Mouse (Mus musculus): Measurements from ENCODE around the gene Recql5.
A peak's percentile ranks its signal among the peaks of the same experiment; 100 is the strongest.

The Recql5 gene

DNA sequence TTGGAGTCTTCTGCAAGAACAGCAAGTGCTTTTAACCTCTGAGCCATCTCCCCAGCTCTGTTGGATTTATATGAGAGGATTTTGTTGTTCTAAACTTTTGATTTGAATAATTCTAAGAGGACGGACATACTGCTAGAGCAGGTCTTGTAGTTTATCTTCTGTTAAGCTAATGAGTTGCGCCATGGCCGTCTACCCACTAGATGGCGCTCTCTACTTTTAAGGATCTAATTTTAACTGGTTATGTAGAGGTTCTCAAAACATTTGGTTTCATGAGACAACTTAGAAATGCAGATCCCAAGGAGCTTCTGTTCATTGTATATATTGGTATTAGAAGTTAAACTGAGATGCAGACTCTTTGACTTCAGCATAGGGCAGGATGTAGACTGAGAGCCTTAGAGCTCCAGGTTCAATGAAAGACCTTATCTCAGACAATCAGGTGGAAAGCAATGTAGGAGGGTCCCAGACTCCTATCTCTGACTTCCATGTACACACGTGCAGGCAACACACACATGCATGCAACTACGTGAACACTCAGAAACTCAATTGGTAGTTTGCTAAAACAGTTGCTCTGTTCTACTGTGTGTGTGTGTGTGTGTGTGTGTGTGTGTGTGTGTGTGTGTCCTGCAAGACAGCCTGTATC is 6.5 kb upstream of the Recql5 start:
- DNase-seq (ENCODE audit: low spot score in 2 of 2) = peak; percentile 73 to 76

DNA sequence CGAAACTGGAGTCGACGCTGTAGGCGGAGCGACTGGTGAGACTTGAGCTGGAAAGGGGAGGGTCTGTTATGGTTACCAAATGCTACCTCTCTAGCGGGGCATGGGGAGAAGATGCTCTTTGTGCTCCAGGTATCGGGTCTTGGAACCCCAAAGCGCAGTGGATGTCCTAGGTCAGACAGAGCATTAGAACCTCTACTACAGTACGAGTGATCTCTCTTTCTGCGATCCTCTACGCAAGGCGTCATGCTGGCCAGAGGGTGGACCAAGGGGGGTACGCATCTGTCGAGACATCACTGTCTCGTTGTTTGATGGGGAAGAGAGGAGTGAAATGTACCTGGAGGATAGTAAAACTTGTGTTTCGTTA is 452 bp upstream of the Recql5 start:
- no peak for DNase-seq (ENCODE audit: low spot score in 2 of 2)

DNA sequence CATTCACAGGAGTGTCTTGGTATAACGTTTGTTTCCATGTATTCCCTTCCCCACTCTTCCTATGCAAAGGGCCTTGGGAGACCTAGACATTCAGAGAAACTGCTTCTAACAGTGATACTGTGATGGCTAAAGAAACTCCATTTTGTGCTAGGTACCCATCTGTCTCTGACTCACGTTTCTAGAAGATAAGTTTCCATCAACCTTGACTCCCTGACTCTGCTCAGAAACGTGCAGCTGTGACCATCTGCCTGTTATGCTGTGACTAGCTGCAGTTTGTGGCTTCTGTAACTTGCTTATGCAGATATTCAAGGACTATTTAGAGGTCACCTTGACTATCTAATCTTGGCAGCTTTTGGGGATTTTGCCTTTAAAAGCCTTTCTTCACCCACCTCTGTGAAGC is 2.0 kb downstream of the Recql5 start:
- DNase-seq (ENCODE audit: low spot score in 2 of 2) = no peak

DNA sequence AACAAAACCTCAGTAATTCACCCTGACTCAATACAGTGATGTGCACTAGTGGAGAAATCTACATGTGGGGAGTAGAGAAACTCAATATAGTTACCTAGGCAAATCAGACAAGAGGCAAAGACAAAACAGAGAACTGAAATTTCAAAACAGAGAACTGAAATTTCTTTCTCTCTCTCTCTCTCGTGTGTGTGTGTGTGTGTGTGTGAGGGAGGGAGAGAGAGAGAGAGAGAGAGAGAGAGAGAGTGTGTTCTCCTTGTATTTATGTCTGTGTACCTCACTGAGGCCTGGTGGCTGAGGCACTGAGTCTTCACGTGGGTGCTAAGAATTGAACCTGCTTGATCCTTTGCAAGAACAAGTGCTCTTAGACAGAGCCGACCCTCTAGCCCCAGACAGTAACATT is 3.5 kb downstream of the Recql5 start:
- no peak for DNase-seq (ENCODE audit: low spot score in 2 of 2)

DNA sequence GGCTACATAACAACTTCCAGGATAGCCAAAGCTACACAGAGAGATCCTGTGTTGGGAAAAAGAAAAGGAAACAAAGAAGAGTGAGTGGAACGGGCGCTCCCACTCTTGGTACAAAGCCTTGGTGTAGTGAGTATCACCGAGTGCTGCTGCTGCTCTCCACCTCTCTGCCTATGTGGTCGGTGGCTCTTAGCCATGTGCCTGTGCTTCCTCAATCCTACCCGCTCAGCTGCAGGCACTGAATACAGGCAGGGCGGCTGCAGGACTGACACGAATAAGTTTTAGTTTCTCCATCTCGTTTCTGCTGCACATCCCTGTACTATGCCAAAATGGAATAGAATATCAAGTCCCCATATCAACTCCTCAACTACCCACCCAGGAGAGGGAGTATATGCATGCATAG is 4.2 kb downstream of the Recql5 start:
- DNase-seq (ENCODE audit: low spot score in 2 of 2) = no peak

DNA sequence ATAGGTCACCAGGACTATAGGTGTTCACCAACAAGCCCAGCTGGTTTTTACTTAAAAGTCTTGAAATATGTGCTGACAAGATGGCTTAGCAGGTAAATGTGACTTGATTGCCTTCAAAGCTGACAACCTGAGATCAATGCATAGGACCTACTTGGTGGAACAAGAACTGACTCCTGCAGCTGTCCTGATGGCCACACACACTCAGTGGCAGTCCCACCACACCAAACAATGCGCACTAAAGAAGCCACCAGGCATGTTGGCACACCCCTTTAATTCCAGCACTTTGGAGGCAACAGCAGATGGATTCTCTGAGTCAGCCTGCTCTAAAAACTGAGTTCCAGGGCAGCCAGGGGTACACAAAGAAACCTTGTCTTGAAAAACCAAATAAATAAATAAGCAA is 11.3 kb downstream of the Recql5 start:
- DNase-seq (ENCODE audit: low spot score in 2 of 2) = no peak

DNA sequence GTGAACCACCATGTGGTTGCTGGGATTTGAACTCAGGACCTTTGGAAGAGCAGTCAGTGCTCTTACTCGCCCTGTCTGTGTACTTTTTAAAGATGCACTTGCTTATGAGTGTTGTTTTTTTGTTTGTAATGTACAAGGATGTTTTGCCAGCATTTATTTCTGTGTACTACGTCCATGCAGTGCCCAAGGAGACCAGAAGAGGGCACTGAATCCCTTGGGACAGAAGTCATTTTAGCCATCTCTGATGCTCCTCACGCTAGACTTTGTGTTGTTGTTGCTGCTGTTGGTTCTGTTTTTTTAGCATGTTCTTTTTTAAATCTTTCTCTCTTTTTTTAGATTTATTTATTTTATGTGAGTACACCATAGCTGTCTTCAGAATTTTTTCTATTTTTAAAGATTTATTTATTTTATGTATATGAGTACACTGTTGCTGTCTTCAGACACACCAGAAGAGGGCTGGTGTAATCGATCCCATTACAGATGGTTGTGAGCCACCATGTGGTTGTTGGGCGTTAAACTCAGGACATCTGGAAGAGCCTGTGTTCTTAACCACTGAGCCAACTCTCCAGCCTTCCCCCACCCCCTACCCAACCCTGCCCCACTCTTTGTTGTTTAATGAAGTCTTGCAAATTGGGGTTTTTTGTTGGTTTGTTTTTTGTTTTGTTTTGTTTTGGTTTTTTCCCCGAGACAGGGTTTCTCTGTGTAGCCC is 13.0 kb downstream of the Recql5 start:
- peak in 1 of 2 experiments; percentile 45 for DNase-seq (ENCODE audit: low spot score in 2 of 2)

DNA sequence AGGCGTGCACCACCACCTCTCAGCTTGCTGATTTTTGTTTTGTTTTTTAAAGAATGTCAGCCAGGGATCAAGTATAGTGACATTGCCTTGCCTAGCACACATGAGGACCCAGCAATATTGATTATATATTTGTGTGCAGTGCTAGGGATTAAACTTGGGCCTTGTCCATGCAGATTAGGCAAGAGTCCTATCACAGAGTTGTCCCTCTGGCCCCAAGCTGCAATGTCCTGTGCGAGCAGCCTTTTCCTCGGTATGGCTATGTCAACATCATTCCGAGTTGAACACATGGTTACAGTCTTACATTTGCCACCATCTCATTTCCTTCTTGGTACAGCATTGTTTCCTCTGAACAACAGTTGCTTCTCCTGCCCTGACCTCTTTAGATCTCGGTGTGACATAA is 14.2 kb downstream of the Recql5 start:
- DNase-seq (ENCODE audit: low spot score in 2 of 2) = no peak

DNA sequence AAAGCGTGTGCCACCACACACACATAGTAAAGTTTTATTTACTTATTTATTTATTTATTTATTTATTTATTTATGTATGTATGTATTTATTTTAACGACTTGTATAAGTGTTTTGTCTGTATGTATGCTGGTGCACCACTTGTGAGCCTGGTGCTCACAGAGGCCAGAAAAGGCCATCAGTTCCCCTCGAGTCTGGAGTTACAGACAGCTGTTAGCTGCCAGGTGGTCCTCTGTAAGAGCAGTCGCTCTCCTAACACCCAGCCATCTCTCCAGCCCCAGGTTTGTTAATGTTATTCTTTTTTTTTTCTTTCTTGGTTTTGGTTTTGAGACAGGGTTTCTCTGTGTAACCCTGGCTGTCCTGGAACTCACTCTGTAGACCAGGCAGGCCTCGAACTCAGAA is 14.6 kb downstream of the Recql5 start:
- no peak for DNase-seq (ENCODE audit: low spot score in 2 of 2)

DNA sequence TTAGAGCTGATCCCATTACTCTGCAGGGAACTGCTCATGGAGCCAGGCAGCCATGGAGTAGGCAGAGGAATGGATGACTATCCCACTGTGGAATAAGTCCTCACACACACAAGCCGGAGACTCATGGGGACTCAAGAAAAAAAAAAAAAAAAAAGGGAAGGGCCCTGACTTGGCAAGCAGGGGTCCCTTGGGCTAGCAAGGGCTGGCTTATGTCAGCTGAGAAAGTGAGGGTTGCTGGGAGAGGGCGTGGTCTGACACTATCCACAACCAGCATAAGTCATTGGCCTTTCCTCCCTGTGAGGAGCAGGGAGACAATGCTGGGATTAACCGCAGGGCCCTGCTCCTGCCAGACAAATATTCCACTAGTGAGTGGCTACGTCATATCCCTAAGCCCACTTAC is 16.7 kb downstream of the Recql5 start:
- DNase-seq (ENCODE audit: low spot score in 2 of 2) = no peak

DNA sequence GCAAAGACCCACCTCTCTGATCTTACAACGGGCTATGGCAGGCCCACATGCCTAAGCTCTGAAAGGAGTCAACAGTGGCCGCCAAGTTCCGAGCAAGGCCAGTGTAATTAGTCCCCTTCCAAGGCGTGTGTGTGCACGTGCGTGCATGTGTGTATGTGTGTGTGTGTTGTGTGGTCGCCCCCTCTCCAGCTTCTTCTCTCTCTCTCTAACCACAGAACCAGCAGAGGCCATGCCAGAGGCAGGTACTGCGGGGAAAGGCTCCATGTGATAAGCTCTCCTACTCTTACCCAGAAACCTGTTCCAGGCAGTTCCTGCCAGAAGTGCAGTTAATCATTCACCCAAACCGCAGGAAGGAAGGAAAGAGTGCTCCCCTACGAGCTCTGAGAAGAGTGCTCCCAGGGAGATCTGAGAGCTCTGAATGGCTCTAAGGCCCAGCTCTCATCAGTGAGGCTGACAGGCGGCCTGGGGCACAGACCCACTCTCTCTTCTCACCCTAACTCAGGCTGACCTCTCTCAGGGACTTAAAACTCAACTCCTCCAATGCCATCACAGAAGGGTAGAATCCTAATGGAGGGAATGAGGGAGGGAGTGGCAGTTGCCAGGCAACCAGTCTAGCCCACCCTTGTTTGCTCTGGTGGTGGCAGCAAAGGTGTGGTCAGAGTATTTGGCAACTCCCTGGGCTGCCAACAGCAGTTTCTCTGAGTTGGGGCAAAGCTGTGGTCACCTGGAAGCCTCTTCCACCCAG is 21.5 kb downstream of the Recql5 start, which contains the start of gene Smim6:
Gene Smim6 (plus strand): TSS at position 386 of the 745 bp plus-strand sequence.
- no peak for DNase-seq (ENCODE audit: low spot score in 2 of 2)

DNA sequence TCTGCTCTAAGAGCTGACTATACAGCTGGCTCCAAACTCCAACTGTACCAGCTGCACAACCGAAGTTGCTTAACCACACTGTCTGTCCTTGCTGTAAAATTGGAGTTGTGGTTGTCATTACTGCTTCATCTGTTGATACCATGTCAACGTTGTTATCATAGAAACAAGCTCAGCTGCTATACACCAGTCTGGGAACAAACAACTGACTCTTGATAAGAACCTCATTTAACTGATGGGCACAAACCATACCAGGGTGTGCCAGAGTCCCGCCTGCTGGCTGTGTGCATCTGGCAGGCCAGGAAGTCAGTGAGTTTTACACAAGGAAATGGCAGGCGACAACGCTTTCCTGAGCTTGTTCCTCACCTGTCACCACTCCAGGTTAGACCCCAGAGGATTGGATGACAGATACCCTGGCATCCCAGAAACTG is 22.1 kb downstream of the Recql5 start:
- DNase-seq (ENCODE audit: low spot score in 2 of 2) = no peak

DNA sequence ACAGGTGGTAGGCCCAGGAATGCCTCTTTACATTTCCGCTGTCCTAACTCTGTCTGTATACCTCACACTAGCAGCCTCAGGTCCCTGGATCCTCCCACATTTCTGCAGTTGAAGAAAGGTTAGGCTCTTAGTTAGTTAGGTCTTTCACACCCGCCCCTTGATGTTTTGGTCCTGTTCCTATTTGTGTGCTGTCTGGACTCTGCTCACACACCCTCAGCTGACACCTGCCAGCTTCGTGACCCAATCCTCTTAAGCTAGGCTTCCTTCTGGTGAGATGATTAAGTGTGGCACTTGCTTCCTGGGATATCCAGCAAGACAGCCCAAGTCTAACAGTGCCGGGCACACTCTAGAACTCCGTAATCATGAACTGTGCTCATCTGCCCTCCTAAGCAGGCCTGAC is 26.8 kb downstream of the Recql5 start:
- no peak for DNase-seq (ENCODE audit: low spot score in 2 of 2)

DNA sequence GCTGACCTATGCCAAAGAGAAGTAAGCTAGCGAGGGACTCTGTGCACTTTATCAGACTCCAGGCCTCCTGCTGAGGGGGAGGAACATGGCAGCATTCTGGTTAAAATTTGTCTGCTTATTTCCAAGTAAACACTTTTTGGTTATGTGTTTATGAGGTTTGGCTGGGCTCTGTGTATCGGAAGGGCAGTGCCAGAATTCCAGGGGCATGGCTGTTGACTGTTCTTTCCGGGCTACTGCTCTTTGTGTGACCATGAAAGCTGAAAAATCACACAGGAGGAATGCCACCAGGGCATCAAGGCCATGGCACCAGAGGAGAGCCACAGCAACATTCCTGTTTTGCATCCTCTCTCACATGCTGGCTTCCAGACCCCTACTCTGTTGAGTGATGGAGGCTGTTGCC is 27.2 kb downstream of the Recql5 start:
- no peak for DNase-seq (ENCODE audit: low spot score in 2 of 2)

DNA sequence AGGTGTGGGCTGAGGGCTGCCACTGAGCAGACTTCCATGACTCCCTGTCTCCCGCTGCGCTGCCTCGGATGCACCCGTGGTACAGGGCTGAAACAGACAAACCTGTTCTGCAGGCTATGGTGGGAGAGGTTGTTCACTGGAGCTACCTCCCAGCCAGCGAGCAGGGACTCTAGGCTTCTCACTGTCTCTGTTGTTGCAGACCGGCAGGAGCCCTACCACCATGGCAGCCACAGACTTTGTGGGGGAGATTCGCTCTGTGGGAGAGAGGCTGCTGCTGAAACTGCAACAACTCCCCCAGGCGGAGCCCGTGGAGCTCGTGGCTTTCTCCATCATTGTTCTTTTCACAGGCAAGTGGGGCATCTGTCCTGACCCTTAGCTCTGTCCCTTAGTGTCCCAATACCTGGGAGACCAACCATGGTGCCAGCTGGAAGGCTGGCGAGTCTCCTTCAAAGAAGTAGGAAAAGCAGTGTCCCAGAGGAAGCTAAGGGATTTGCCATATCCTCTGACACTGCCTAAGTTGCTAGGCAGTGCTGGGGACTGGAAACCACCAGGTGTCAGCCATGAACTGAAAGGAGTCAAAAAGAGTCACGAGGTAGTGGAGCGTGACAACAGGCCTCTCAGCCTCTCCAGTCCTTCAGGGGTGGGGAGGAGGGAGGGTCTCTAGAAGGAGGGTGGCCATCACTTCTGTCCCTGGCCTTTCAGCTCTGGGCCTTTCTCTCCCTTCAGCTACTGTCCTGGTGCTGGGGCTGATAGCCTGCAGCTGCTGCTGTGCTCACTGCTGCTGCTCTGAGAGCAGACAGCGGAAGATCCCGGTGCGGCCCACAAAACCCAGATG is 28.1 kb downstream of the Recql5 start:
- no peak for DNase-seq (ENCODE audit: low spot score in 2 of 2)

DNA sequence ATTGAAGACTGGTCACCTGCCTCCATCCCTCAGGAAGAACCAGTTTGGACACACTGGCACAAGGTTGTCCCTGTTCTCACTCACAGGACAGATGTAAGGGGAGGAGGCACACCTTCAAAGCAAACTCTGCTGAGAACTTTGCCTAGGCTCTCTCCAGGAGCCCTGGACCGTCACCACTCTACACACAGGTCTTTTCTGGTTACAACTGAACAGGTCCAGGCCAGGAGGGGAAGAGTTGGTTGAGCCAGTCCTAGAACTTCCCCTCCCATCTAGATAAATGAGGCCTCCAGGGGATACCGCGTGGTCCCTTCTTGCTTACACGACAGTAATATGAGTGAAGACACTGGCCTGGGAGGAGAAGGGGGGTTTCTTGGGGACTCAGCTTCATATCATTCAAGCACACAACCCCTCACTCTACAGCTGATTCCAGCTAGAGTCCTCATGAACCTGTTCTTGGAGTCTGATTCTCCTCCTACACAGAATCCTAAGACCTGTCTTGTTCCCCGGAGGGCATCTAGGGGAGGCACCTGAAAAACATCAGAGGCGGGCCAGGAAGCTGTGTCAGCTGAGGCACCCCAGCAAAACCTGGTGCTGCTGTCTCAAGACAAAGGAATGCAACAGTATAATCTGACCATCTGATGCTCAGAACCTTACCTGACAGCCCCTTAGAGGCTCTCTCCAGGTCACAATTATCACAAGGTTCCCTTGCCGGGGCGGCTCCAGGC is 28.9 kb downstream of the Recql5 start:
- no peak for DNase-seq (ENCODE audit: low spot score in 2 of 2)

DNA sequence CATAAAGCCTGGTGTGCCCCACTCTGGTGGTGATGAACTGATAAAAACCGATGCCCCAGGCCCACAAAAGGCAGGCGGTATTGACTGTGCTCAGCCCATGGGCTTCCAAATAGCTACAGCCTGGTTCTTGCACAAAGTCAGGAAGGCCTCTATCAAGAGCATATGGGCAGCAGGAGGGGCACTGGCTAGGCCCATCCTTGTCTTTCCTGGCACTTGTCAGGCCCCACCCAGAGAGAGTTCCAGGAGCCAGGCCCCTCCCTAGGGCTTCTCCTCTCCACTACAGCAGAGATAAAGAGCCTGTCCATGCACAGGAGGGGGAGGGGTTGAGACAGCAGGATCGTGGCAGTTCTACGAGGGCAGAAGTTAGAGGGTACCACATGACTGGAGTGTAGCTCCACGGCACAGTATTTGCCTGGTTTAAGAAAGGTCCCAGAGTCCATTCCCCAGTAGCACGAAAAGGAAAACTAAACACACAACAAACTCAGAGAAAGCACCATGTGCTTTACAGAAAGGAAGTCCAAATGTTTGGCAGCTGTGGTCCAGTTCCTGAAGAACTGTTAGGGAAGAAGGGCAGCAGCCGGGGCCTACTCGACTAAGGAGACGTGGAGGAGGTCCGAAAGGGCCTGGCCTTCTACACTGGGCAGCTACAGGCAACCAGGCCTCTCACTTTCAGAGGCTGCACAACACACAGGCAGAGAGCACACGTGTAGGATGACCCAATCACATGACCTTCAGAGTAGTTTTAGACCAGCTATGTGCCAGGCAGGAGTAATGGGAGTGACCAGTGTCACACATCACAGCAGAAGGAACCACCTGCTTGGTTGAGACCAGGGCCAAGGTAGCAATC is 29.7 kb downstream of the Recql5 start:
- DNase-seq (ENCODE audit: low spot score in 2 of 2) = no peak

DNA sequence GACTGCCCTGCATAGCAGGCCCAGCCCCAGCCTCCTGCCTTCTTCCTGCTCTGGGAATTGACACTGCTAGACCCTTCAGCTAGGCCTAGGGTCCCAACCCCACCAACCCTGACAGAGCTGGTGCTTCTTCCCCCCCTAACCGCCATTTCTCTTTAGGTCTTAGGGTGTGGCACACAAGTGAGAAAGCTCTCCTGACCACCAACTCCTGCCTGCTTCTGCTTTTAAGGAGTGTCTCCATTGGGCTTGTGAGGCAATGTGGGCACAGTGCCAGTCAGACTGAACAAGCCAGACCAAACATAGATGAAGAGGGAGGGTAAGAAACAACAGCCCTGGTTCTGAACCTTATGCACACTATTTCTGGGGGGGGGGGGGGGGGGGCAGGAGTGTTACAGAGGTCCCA is 30.4 kb downstream of the Recql5 start:
- DNase-seq (ENCODE audit: low spot score in 2 of 2) = peak; percentile 49 to 53

DNA sequence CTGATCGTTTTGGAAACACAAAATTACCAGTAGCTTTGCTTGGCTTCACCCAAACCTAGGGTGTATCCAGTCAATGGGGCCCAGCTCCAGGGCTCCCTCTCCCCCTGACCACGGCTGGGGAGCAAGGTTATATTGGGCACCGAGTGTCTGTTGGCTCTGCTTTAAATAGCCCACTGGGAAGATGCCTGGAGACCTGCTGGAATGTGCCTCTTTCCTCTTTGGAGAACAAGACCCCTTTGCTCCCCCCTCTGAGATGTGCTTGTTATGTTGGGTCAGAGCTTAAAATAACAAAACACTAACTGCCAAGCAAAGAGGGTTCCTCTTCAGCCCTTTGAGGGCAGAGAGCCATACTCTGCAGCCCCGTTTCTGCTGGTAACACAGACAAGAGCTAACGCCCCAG is 31.1 kb downstream of the Recql5 start:
- no peak for DNase-seq (ENCODE audit: low spot score in 2 of 2)

DNA sequence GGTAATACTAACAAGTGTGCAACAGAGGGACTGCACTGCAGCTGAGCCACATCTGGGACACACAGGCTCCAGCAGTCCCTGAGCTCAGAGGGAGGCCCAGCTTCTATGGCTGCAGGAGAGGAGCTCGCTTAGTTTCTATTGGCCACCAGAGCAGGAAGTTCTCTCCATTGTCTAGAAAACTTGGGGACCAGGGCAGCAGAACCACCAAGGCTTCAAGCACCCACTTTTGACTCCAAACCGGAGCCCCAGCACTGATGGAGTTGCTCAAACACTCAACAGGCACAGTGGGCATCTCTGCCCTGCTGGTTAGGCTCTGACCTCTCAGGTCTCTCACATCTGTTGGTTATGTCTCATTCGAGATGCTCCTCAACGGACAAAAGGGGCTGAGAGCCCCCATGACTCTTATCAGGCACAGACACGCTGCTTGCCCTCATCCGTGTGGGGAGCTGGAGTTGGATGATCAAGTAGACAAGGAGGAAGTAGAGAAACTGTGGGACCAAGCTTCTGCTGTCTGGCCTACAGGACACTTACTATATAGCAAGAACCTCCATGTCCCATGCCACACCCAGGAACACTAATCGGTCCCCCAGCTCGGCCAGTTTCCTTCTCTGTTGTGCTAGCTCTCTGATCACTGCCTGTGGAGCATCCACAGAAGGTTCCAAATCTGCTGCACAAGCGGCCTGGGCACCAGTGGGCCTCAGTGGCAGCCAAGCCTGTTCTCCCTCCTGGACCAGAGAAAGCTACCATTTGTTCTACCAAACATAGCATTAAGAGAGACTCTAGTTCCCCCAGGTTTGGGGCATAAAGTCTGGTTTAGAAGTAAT is 31.7 kb downstream of the Recql5 start:
- no peak for DNase-seq (ENCODE audit: low spot score in 2 of 2)

Data from right cerebral cortex, postnatal 10 days (tissue).